Mouse (Mus musculus): ENCODE data around the gene Ppp2r1b. TPM values are rescaled to one million over a fixed set of nuclear protein-coding genes. Genes with fewer than 3 reads are reported as not detected.

The Ppp2r1b gene
- total and polyA plus RNA-seq, 2 experiments = 5.2 to 10.8 TPM

- Histone ChIP-seq H3K79me2 (ENCODE audit: control insufficient read depth, insufficient read depth, low read length) (no peaks in the 10 kb centered on the region), H3K4me3 (ENCODE audit: insufficient read depth, low read depth, low read length) (no peak overlapping the region), H3K9ac (ENCODE audit: low read depth, low read length) (no peak overlapping the region), H3K27me3 (ENCODE audit: control insufficient read depth, insufficient read depth, low read length) (no peaks in the 10 kb centered on the region), H3K4me1 (ENCODE audit: control insufficient read depth, insufficient read depth, low read length) (peaks cover 18% of the 10 kb centered on the region), H3K36me3 (ENCODE audit: control insufficient read depth, insufficient read depth, low read length) (no peaks in the 10 kb centered on the region), H3K27ac (replicated peaks; ENCODE audit: insufficient read depth, low read depth, low read length) (peak overlapping the region; percentile 11; the same call in 1 of the 2 replicates)
- DNase-seq (ENCODE audit: extremely low read depth, low read depth, low spot score) = peak; percentile 87
- TF ChIP-seq POLR2A (IDR thresholded peaks at IDR 0.05; ENCODE audit: extremely low read depth, insufficient read depth, low read length) (no peak), CTCF (IDR thresholded peaks at IDR 0.05; ENCODE audit: low read depth, low read length) (no peak)
- 45% methylated on average over 13 of the region's 13 CpGs for WGBS
These were observed 3.9 kb upstream of the Ppp2r1b start for GRCm38 (mm10) chr9:50841079-50841789.

- Histone ChIP-seq H3K27me3 (ENCODE audit: control insufficient read depth, insufficient read depth, low read length) (no peaks in the 10 kb centered on the region), H3K4me1 (ENCODE audit: control insufficient read depth, insufficient read depth, low read length) (peaks cover 29% of the 10 kb centered on the region), H3K27ac (replicated peaks; ENCODE audit: insufficient read depth, low read depth, low read length) (peak overlapping the region; percentile 70), H3K9ac (ENCODE audit: low read depth, low read length) (no peak overlapping the region), H3K4me3 (ENCODE audit: insufficient read depth, low read depth, low read length) (no peak overlapping the region), H3K36me3 (ENCODE audit: control insufficient read depth, insufficient read depth, low read length) (no peaks in the 10 kb centered on the region), H3K79me2 (ENCODE audit: control insufficient read depth, insufficient read depth, low read length) (no peaks in the 10 kb centered on the region)
- DNase-seq (ENCODE audit: extremely low read depth, low read depth, low spot score) = peak; percentile 73
- WGBS = 34% methylated on average over 9 of the region's 9 CpGs
- no peak for TF ChIP-seq CTCF (IDR thresholded peaks at IDR 0.05; ENCODE audit: low read depth, low read length)
- TF ChIP-seq POLR2A (IDR thresholded peaks at IDR 0.05; ENCODE audit: extremely low read depth, insufficient read depth, low read length) = no peak
These were observed 446 bp downstream of the Ppp2r1b start for GRCm38 (mm10) chr9:50845547-50845946.

GRCm38 (mm10) chr9:50847133-50847532 lies 2.0 kb downstream of the Ppp2r1b start:
- TF ChIP-seq CTCF (IDR thresholded peaks at IDR 0.05; ENCODE audit: low read depth, low read length) (no peak), POLR2A (IDR thresholded peaks at IDR 0.05; ENCODE audit: extremely low read depth, insufficient read depth, low read length) (no peak)
- H3K4me3 ChIP-seq (ENCODE audit: insufficient read depth, low read depth, low read length) = no peak overlapping the region
- H3K79me2 ChIP-seq (ENCODE audit: control insufficient read depth, insufficient read depth, low read length) = no peaks in the 10 kb centered on the region
- H3K36me3 ChIP-seq (ENCODE audit: control insufficient read depth, insufficient read depth, low read length) = no peaks in the 10 kb centered on the region
- peaks cover 23% of the 10 kb centered on the region for H3K4me1 ChIP-seq (ENCODE audit: control insufficient read depth, insufficient read depth, low read length)
- H3K27ac ChIP-seq (replicated peaks; ENCODE audit: insufficient read depth, low read depth, low read length) = no peak overlapping the region
- WGBS = 88% methylated on average over 6 of the region's 6 CpGs
- H3K27me3 ChIP-seq (ENCODE audit: control insufficient read depth, insufficient read depth, low read length) = no peaks in the 10 kb centered on the region
- no peak for DNase-seq (ENCODE audit: extremely low read depth, low read depth, low spot score)
- H3K9ac ChIP-seq (ENCODE audit: low read depth, low read length) = no peak overlapping the region

GRCm38 (mm10) chr9:50847606-50848368 lies 2.7 kb downstream of the Ppp2r1b start:
- Histone ChIP-seq H3K9ac (ENCODE audit: low read depth, low read length) (peak overlapping the region; percentile 9; the same call in 1 of the 2 replicates), H3K27me3 (ENCODE audit: control insufficient read depth, insufficient read depth, low read length) (no peaks in the 10 kb centered on the region), H3K79me2 (ENCODE audit: control insufficient read depth, insufficient read depth, low read length) (no peaks in the 10 kb centered on the region), H3K4me3 (ENCODE audit: insufficient read depth, low read depth, low read length) (no peak overlapping the region), H3K36me3 (ENCODE audit: control insufficient read depth, insufficient read depth, low read length) (no peaks in the 10 kb centered on the region), H3K27ac (replicated peaks; ENCODE audit: insufficient read depth, low read depth, low read length) (peak overlapping the region; percentile 53), H3K4me1 (ENCODE audit: control insufficient read depth, insufficient read depth, low read length) (peaks cover 23% of the 10 kb centered on the region)
- peak; percentile 74 for DNase-seq (ENCODE audit: extremely low read depth, low read depth, low spot score)
- 33% methylated on average over 12 of the region's 12 CpGs for WGBS
- TF ChIP-seq CTCF (IDR thresholded peaks at IDR 0.05; ENCODE audit: low read depth, low read length) = no peak
- TF ChIP-seq POLR2A (IDR thresholded peaks at IDR 0.05; ENCODE audit: extremely low read depth, insufficient read depth, low read length) = no peak

- Histone ChIP-seq H3K4me1 (ENCODE audit: control insufficient read depth, insufficient read depth, low read length) (peaks cover 23% of the 10 kb centered on the region), H3K9ac (ENCODE audit: low read depth, low read length) (no peak overlapping the region), H3K27ac (replicated peaks; ENCODE audit: insufficient read depth, low read depth, low read length) (no peak overlapping the region; the same call in 1 of the 2 replicates), H3K27me3 (ENCODE audit: control insufficient read depth, insufficient read depth, low read length) (no peaks in the 10 kb centered on the region), H3K36me3 (ENCODE audit: control insufficient read depth, insufficient read depth, low read length) (no peaks in the 10 kb centered on the region), H3K79me2 (ENCODE audit: control insufficient read depth, insufficient read depth, low read length) (no peaks in the 10 kb centered on the region), H3K4me3 (ENCODE audit: insufficient read depth, low read depth, low read length) (no peak overlapping the region)
- DNase-seq (ENCODE audit: extremely low read depth, low read depth, low spot score) = peak; percentile 63
- WGBS = 52% methylated on average over 5 of the region's 5 CpGs
- no peak for TF ChIP-seq CTCF (IDR thresholded peaks at IDR 0.05; ENCODE audit: low read depth, low read length)
These were observed 3.7 kb downstream of the Ppp2r1b start for GRCm38 (mm10) chr9:50848821-50849220.

Data from liver, adult 2 months (tissue).